Mouse (Mus musculus) olfactory bulb, adult 2 months (tissue): ENCODE measurements around the gene Clcn1. TPM values are rescaled to one million over a fixed set of nuclear protein-coding genes. Genes with fewer than 3 reads are reported as not detected.

Source experiments
- H3K27ac ChIP-seq: fragments of 200-500 bp; 2 replicates; pipeline ENCODE4 v1.5.1; 2012; ENCODE audit warnings: low read depth, low read length; ENCODE audit not compliant: insufficient read depth
- H3K4me1 ChIP-seq: fragments of 200-500 bp; 2 replicates; pipeline ENCODE4 v1.6.1; 2012; ENCODE audit warnings: low read length; ENCODE audit not compliant: control insufficient read depth, insufficient read depth
- H3K4me3 ChIP-seq: fragments of 200-500 bp; 2 replicates; pipeline ENCODE4 v1.5.1; 2012; ENCODE audit warnings: mild to moderate bottlenecking, low read depth, low read length, moderate library complexity; ENCODE audit not compliant: insufficient read depth
- CTCF ChIP-seq: fragments of 200-500 bp; IDR thresholded peaks from 2 replicates; pipeline ENCODE4 v1.5.1; 2012; ENCODE audit warnings: low read depth, mild to moderate bottlenecking, low read length, moderate library complexity; ENCODE audit not compliant: insufficient read depth
- POLR2A ChIP-seq: fragments of 200-500 bp; IDR thresholded peaks from 2 replicates; pipeline ENCODE4 v1.6.1; 2012; ENCODE audit warnings: mild to moderate bottlenecking, low read depth, low read length, moderate library complexity; ENCODE audit not compliant: insufficient read depth
- WGBS: fragments of 180-500 bp; shearing (Covaris S2); methylation state at CpG from one replicate; pipeline ENCODE4 v1.1.7; 2018; 5-methylcytosine and 5-hydroxymethylcytosine counted together
- polyA plus RNA-seq: library from polyadenylated mRNA; stranded (reverse); fragments of >200 nt; gene quantifications from 2 replicates; pipeline ENCODE4 v1.2.4, GENCODE M21; 2012; ENCODE audit warnings: low replicate concordance; ENCODE audit not compliant: missing spikeins, insufficient read depth, insufficient read length

Clcn1 gene
- polyA plus RNA-seq, 1 experiment: not detected

GRCm38 (mm10) chr6:42260430-42260829 lies 26.1 kb upstream of the Clcn1 start:
- no peak overlapping the region for H3K27ac ChIP-seq
- no peak overlapping the region for H3K4me3 ChIP-seq
- TF ChIP-seq CTCF (no peak), POLR2A (no peak)
- no peaks in the 10 kb centered on the region for H3K4me1 ChIP-seq
- WGBS: 82% methylated on average over 6 of the region's 6 CpGs

GRCm38 (mm10) chr6:42261524-42262170 lies 24.8 kb upstream of the Clcn1 start, which contains the start of gene Tmem139:
Gene Tmem139, plus strand, starts transcription at chr6:42261970.
- WGBS: 32% methylated on average over 20 of the region's 20 CpGs
- TF ChIP-seq POLR2A: no peak
- no peak for TF ChIP-seq CTCF
- no peak within 1 kb of the TSS for H3K4me3 ChIP-seq
- no peak within 1 kb of the TSS for H3K27ac ChIP-seq
- no peaks in the 10 kb centered on the region for H3K4me1 ChIP-seq

GRCm38 (mm10) chr6:42264626-42265312 lies 21.7 kb upstream of the Clcn1 start, which contains the start of gene Casp2:
Gene Casp2, plus strand, starts transcription at chr6:42264985.
- TF ChIP-seq CTCF (peak; percentile 93), POLR2A (peak; percentile 61)
- H3K27ac ChIP-seq: peak within 1 kb of the TSS; percentile 93
- WGBS: under 1% methylated on average over 51 of the region's 51 CpGs
- H3K4me1 ChIP-seq: peaks cover 9% of the 10 kb centered on the region; the same call in 1 of the 2 replicates
- peak within 1 kb of the TSS; percentile 95 for H3K4me3 ChIP-seq

- WGBS: under 1% methylated on average over 21 of the region's 21 CpGs
- Histone ChIP-seq H3K4me1 (peaks cover 9% of the 10 kb centered on the region; the same call in 1 of the 2 replicates), H3K27ac (peak overlapping the region; percentile 93), H3K4me3 (peak overlapping the region; percentile 95)
- no peak for TF ChIP-seq CTCF
- no peak for TF ChIP-seq POLR2A
These were observed 20.8 kb upstream of the Clcn1 start for GRCm38 (mm10) chr6:42265391-42266330.

DNA sequence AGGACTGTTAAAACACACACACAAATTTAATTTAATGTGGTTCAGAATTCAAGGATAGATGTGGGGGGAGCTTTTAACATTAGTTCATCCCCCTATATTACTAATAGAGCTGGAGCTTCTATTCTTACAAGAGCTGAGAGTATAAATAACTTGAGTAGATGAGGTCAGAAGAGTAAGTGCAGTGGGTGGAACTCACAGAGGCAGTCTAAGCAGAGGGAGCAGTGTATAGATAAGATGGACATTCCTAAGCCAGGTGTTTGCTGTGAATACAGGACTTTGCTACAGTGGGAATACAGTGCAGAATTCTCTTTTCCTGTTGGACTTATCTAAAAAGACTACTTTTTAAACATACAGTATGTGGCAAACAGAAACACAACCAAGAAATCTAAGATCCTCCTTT lies 15.7 kb upstream of the Clcn1 start:
- no peak overlapping the region for H3K4me3 ChIP-seq
- H3K27ac ChIP-seq: no peak overlapping the region
- H3K4me1 ChIP-seq: peaks cover 9% of the 10 kb centered on the region; the same call in 1 of the 2 replicates
- TF ChIP-seq CTCF (no peak), POLR2A (no peak)

DNA sequence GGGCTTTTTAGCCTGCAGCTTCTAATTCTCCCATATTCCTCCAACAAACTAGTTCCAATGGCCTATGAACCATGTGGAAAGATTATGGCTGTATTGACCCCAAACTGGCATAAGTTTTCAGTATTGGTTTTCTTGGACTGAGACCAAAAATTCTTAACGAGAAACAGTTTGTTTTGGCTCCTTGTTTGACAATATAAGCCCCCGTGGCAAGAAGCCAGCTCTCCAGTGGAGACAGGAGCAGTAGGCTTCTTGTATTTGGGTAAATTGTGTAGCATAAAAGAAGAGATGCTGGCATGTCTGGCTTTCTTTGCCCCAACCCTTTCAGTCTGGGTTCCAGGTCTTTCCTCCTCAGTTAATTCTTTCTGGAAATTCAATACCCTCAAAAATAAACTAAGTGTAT lies 10.3 kb upstream of the Clcn1 start:
- H3K27ac ChIP-seq: peak overlapping the region; percentile 62
- H3K4me1 ChIP-seq: peaks cover 9% of the 10 kb centered on the region
- no peak overlapping the region for H3K4me3 ChIP-seq
- no peak for TF ChIP-seq CTCF
- TF ChIP-seq POLR2A: no peak
- 6% methylated on average over 2 of the region's 2 CpGs for WGBS

- peaks cover 7% of the 10 kb centered on the region; the same call in 1 of the 2 replicates for H3K4me1 ChIP-seq
- 82% methylated on average over 5 of the region's 5 CpGs for WGBS
- no peak for TF ChIP-seq CTCF
- TF ChIP-seq POLR2A: no peak
- no peak overlapping the region for H3K27ac ChIP-seq
- no peak overlapping the region for H3K4me3 ChIP-seq
These were observed 3.5 kb upstream of the Clcn1 start for GRCm38 (mm10) chr6:42282865-42283528.

DNA sequence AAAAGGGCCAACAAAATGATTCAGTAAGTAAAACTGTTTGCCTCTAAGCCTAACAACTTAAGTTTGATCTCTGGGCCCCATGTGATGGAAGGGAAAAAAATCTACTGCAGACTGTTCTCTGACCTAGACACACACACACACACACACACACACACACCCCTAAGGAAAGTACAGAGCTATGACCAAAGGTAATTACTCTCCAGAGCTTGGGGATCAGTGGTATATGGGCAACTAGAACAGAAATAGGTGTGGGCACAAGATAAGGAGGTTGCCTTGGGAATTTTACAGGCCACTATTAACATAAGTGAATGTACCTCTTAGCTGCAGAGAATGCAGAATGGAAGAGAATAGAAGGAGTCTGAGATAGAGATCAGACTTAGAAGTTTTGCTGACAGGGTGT lies 1.1 kb downstream of the Clcn1 start:
- Histone ChIP-seq H3K27ac (no peak overlapping the region), H3K4me1 (peaks cover 4% of the 10 kb centered on the region; the same call in 1 of the 2 replicates), H3K4me3 (no peak overlapping the region)
- TF ChIP-seq POLR2A: no peak
- no peak for TF ChIP-seq CTCF

GRCm38 (mm10) chr6:42293327-42293726 lies 6.8 kb downstream of the Clcn1 start:
- H3K4me3 ChIP-seq: no peak overlapping the region
- TF ChIP-seq CTCF: no peak
- TF ChIP-seq POLR2A: no peak
- 92% methylated on average over 6 of the region's 6 CpGs for WGBS
- H3K4me1 ChIP-seq: no peaks in the 10 kb centered on the region
- no peak overlapping the region for H3K27ac ChIP-seq
